Mouse (Mus musculus): ENCODE data around the gene Nr4a3.

Gene Nr4a3

GRCm38 (mm10) chr4:48044491-48045211 is at the start of gene Nr4a3:
Nr4a3 (plus strand) TSS chr4:48045153.
- peak; percentile 88 for DNase-seq (ENCODE audit: low read depth)

DNA sequence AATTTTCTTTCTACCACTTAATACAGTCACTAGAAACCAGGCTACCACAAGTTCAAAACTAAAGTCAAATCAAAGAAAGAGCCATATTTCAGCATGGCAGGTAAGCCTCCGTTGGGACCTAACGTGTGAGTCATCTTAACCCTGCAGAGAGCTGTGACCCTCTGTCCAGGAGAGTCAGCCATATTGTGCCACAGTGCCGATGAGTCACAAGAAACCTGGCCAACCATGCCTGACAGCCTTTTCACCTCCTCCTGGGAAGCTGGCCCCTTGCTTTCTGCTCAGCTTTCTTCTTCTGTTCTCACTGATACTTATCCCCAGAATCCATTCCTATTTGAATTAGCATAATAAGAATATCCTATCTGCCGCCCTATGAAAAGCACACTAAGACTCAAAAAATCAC is 42.0 kb upstream of the Nr4a3 start:
- peak; percentile 33 for DNase-seq (ENCODE audit: low read depth)

DNA sequence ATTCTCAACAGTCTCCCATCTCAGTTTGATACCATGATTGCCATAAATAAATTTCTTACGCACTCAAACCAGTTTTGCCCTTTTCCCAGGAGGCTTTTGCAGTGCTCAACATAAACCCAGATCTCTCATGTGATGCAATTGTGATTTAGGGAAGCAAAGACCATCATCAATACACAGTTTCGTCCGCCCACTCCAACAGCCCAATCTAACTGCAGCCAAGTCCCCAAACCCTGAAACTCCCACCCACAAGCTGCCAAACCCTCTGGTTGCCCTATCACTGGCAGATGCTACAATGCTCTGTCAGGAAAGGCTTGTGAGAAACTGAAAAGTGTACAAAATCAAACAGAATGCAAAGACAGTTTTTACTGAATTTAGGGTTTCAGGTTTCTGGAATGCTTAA is 41.5 kb upstream of the Nr4a3 start:
- DNase-seq (ENCODE audit: low read depth), result no peak

GRCm38 (mm10) chr4:48006355-48006754 is 38.6 kb upstream of the Nr4a3 start:
- no peak for DNase-seq (ENCODE audit: low read depth)

GRCm38 (mm10) chr4:48012209-48012608 is 32.7 kb upstream of the Nr4a3 start:
- no peak for DNase-seq (ENCODE audit: low read depth)

GRCm38 (mm10) chr4:48022966-48023365 is 22.0 kb upstream of the Nr4a3 start:
- no peak for DNase-seq (ENCODE audit: low read depth)

- peak; percentile 54 for DNase-seq (ENCODE audit: low read depth)
These were observed 15.3 kb upstream of the Nr4a3 start for GRCm38 (mm10) chr4:48029652-48030051.

GRCm38 (mm10) chr4:48034287-48034686 is 10.7 kb upstream of the Nr4a3 start:
- no peak for DNase-seq (ENCODE audit: low read depth)

GRCm38 (mm10) chr4:48037646-48038045 is 7.3 kb upstream of the Nr4a3 start:
- peak; percentile 36 for DNase-seq (ENCODE audit: low read depth)

GRCm38 (mm10) chr4:48038847-48039246 is 6.1 kb upstream of the Nr4a3 start:
- DNase-seq (ENCODE audit: low read depth), result no peak

DNA sequence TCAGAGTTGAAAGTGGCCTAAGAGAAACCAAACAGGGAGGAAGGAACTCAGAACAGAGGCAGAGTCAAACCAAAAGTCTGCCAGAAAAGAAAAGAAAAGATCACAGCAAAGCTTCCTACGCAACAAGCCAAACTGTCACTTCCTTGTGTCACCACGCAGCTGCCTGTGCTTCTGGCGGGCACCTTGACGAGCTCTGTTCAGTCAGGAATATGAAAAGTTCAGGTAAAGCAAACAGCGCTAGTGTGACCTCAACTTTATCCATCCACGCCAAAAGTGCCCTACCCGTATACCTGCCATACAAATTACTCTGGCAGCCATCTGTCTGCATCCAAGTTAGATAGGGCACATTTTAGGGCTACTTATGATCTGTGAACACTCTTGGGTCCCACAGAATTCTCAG is 5.2 kb upstream of the Nr4a3 start:
- DNase-seq (ENCODE audit: low read depth), result no peak

GRCm38 (mm10) chr4:48042466-48042785 is 2.5 kb upstream of the Nr4a3 start:
- DNase-seq (ENCODE audit: low read depth), result no peak

DNA sequence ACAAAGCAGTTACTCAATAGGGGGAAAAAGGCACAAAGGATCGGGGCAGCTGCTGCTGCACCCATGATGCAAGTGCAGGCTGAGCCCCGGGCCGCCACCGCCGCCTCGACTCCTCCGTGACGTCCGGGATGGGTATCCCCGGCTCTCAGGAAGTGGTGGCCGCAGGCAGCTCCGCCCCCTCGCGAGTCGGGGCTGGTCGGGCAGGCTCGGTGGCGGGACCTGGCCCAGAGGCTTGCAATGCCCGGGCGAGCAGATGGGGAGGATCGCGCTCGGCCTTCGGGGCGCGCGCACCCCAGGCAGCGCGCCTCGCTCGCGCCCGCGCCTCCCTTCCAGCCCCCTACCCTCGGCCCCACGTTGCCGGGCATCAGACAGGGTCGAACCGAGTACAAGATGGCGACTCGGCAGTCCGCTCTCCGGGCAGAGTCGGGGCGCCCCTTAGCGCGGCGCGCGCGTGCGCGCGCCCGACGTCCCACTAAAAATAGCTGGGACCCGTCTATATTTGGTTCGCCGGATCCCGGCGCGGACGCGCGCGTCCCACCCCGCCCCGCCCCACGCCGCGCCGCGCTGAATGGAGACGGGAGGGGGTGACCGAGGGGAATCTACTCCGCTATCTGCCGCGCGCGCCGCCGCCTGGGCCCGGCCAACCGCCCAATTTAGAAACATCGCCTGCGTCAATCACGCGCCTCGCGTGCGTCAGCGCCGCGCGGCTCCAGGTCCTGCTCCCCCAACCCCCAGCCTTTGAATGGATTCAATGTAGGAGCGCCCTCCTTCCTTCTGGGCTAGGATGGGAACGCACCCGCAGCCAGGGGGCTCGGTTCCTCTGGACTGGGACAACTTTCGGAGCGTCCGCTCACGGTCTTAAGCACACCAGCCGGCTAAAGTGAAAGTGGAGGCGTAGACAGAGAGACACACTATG is 1.9 kb upstream of the Nr4a3 start:
- DNase-seq (ENCODE audit: low read depth), result peak; percentile 99

GRCm38 (mm10) chr4:48044141-48044490 is 837 bp upstream of the Nr4a3 start:
- DNase-seq (ENCODE audit: low read depth), result peak; percentile 68

DNA sequence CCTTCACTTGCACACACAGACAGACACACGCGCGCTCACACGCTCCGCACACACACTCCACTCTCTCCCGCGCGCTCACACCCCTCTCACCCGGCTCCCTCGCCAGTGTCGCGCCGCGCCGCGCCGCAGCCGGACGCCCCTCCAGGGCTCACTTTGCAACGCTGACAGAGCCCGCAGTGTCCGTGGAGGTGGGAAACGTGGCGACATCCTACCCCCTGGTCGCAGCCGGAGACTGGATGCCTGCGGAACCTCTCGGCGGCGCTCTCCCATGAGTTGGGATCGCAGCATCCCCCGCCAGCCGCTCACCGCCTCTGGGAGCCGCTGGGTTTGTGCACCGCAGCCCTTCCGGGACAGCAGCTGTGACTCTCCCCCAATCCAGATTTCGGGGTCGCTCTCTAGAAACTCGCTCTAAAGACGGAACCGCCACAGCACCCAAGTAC is 348 bp downstream of the Nr4a3 start:
- DNase-seq (ENCODE audit: low read depth), result no peak

DNA sequence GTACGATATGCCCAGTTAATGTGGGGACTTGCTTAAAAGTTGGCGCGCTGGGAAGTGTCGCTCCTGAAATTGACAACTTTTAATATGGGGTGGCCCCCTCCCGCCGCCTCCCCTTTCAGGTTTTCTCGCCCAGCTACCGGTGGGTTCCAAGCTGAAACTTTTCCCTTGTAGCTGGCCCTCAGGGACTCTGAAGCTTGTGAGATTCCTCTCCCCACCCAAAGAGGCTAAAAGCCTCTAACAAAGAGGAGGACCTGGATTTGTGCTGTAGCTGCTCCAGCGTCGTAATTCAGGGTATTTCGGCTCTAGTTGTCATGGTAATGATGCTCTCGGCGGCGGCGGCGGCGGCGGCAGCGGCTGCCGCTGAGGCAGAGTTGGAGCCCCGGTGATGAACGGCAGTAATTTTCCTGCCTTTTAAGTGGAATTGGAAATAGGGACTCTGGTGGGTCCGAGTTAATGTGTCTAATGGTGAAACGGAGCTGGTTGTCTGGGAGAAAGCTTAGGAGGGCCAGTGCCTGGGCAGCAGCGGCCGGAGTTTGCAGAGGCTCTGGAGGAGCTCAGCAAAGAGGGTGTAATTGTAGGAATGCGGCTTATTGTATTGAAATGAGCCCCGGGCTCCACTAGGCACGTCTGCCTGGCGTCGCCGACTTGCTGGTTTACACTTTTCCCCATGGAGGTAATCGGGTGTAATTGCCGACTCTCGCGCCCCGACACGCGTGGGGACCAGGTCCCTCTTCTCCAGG is 938 bp downstream of the Nr4a3 start:
- DNase-seq (ENCODE audit: low read depth), result peak; percentile 52

GRCm38 (mm10) chr4:48046461-48046901 is 1.5 kb downstream of the Nr4a3 start:
- no peak for DNase-seq (ENCODE audit: low read depth)

GRCm38 (mm10) chr4:48047136-48047765 is 2.3 kb downstream of the Nr4a3 start:
- DNase-seq (ENCODE audit: low read depth), result no peak

GRCm38 (mm10) chr4:48047766-48048371 is 2.9 kb downstream of the Nr4a3 start:
- DNase-seq (ENCODE audit: low read depth), result peak; percentile 20

DNA sequence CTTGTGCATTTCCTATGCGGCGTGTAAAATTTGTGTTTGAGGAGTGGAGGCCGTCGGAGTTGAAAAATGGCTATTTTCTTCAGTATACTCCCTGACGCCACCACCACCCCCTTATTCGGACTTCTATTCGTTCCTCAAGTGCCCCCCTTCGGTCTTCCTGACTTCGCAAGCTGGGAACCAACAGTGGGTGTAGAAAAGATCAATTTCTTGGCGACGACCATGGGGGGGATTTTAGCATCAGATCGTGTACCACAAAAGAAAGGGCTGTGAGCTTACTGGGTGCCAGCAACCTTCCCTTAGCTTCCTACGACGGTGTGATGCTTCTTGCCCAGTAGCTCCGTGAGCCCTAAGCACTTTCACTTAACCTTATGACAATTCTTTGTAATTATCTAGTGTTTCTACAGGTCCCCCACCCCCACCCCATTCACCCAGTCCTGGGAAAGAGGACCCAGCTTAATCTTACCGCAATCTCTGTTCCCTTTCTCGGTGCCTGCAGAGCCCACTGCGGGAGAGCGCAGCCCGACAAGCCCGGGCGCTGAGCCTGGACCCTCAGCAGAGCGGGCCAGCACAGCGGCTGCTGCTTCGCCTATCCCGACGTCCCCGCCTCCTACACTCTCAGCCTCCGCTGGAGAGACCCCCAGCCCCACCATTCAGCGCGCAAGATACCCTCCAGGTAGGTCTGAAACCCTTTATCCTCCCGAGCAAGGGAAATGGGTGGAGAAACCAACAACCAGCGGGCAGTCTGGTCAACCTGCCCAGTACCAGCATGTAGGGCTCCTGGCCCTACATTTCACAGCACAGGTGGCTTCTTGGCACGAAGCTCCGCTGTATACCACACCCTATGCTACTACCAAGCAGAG is 3.7 kb downstream of the Nr4a3 start:
- no peak for DNase-seq (ENCODE audit: low read depth)

GRCm38 (mm10) chr4:48050020-48050419 is 5.1 kb downstream of the Nr4a3 start:
- DNase-seq (ENCODE audit: low read depth), result no peak
